Mouse (Mus musculus): ENCODE results near the gene Gm10803. TPM values are rescaled to one million over a fixed set of nuclear protein-coding genes. Genes with fewer than 3 reads are reported as not detected.
A peak's percentile ranks its signal among the peaks of the same experiment; 100 is the strongest.

Gm10803 gene
- polyA plus RNA-seq, 1 experiment = not detected

GRCm38 (mm10) chr2:93591706-93592105 is 31.3 kb downstream of the Gm10803 start:
- H3K27ac ChIP-seq (ENCODE audit: insufficient read depth, low read depth, low read length) = no peak overlapping the region
- 31% methylated on average over 2 of the region's 2 CpGs for WGBS
- H3K4me1 ChIP-seq (ENCODE audit: control insufficient read depth, insufficient read depth, low read length) = no peaks in the 10 kb centered on the region
- H3K27me3 ChIP-seq (replicated peaks; ENCODE audit: control insufficient read depth, insufficient read depth, low read length) = no peaks in the 10 kb centered on the region
- DNase-seq = no peak
- no peak for TF ChIP-seq POLR2A (IDR thresholded peaks at IDR 0.05; ENCODE audit: low read depth, low read length)
- no peak for TF ChIP-seq CTCF (conservative IDR thresholded peaks at IDR 0.05; ENCODE audit: insufficient read depth, insufficient read length, low read depth, low read length)
- H3K4me3 ChIP-seq (ENCODE audit: insufficient read depth, low read depth, low read length) = no peak overlapping the region
- no peaks in the 10 kb centered on the region for H3K36me3 ChIP-seq (ENCODE audit: control insufficient read depth, insufficient read depth, low read length)

DNA sequence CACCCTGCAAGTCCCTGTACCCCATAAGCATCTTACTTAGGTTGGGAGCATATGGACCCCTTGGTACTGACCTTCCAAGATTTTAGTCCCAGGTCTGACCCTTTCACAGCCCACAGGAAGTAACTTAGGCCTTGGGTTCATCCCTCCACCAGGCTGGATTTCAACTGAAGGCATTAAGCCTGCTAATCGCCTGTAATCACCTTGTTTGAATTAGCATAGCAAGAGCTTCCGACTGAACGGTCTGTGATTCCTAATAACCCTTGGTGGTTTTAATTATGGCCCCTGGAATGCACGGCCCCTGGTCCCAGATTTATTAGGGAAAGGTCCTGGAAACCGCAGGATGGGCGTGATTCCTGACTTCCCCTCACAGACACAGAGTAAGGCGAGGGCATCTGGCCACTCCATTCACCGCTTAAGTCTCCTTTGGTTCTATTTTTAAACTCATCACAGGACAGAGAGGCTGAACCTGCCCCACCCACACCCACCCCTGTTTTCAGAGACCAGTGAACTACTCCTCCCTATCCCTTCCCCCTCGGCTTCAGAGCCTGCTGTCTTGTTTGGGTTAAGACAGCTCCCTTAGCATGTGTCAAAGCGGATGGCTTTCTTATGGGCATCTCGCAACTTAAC is 31.9 kb downstream of the Gm10803 start:
- no peak overlapping the region for H3K4me3 ChIP-seq (ENCODE audit: insufficient read depth, low read depth, low read length)
- no peak for DNase-seq
- H3K36me3 ChIP-seq (ENCODE audit: control insufficient read depth, insufficient read depth, low read length) = no peaks in the 10 kb centered on the region
- no peaks in the 10 kb centered on the region for H3K27me3 ChIP-seq (replicated peaks; ENCODE audit: control insufficient read depth, insufficient read depth, low read length)
- TF ChIP-seq CTCF (conservative IDR thresholded peaks at IDR 0.05; ENCODE audit: insufficient read depth, insufficient read length, low read depth, low read length) (no peak), POLR2A (IDR thresholded peaks at IDR 0.05; ENCODE audit: low read depth, low read length) (no peak)
- H3K4me1 ChIP-seq (ENCODE audit: control insufficient read depth, insufficient read depth, low read length) = no peaks in the 10 kb centered on the region
- 27% methylated on average over 11 of the region's 11 CpGs for WGBS
- no peak overlapping the region for H3K27ac ChIP-seq (ENCODE audit: insufficient read depth, low read depth, low read length)

GRCm38 (mm10) chr2:93593121-93593520 is 32.8 kb downstream of the Gm10803 start:
- no peak for TF ChIP-seq CTCF (conservative IDR thresholded peaks at IDR 0.05; ENCODE audit: insufficient read depth, insufficient read length, low read depth, low read length)
- no peak for TF ChIP-seq POLR2A (IDR thresholded peaks at IDR 0.05; ENCODE audit: low read depth, low read length)
- H3K27me3 ChIP-seq (replicated peaks; ENCODE audit: control insufficient read depth, insufficient read depth, low read length) = no peaks in the 10 kb centered on the region
- no peaks in the 10 kb centered on the region for H3K36me3 ChIP-seq (ENCODE audit: control insufficient read depth, insufficient read depth, low read length)
- WGBS = 80% methylated on average over 10 of the region's 10 CpGs
- no peaks in the 10 kb centered on the region for H3K4me1 ChIP-seq (ENCODE audit: control insufficient read depth, insufficient read depth, low read length)
- H3K4me3 ChIP-seq (ENCODE audit: insufficient read depth, low read depth, low read length) = no peak overlapping the region
- no peak for DNase-seq
- H3K27ac ChIP-seq (ENCODE audit: insufficient read depth, low read depth, low read length) = no peak overlapping the region

DNA sequence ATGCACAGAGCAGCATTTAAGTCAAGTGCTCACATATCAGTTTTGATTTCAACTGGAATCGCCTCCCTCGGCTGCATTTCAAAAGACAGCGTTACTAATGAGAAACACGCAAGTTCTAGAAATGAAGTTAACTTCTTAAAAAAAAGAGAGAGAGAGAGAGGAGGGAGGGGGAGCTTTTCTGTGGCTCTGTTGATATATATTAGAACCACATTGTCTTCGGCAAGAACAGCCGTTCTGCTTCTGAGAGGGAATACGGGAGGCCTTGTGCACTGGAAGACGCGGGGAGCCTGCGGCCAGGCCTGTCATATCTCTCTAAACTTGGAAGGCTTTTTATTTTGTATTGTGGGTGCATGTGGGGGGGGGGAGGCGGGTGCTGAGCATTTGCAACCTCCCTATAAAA is 36.8 kb downstream of the Gm10803 start:
- Histone ChIP-seq H3K4me1 (ENCODE audit: control insufficient read depth, insufficient read depth, low read length) (no peaks in the 10 kb centered on the region), H3K27me3 (replicated peaks; ENCODE audit: control insufficient read depth, insufficient read depth, low read length) (no peaks in the 10 kb centered on the region), H3K4me3 (ENCODE audit: insufficient read depth, low read depth, low read length) (no peak overlapping the region), H3K27ac (ENCODE audit: insufficient read depth, low read depth, low read length) (no peak overlapping the region), H3K36me3 (ENCODE audit: control insufficient read depth, insufficient read depth, low read length) (no peaks in the 10 kb centered on the region)
- TF ChIP-seq POLR2A (IDR thresholded peaks at IDR 0.05; ENCODE audit: low read depth, low read length) (no peak), CTCF (conservative IDR thresholded peaks at IDR 0.05; ENCODE audit: insufficient read depth, insufficient read length, low read depth, low read length) (no peak)
- 70% methylated on average over 11 of the region's 11 CpGs for WGBS
- no peak for DNase-seq

GRCm38 (mm10) chr2:93599731-93600130 is 39.4 kb downstream of the Gm10803 start:
- DNase-seq = peak; percentile 26
- no peaks in the 10 kb centered on the region for H3K27me3 ChIP-seq (replicated peaks; ENCODE audit: control insufficient read depth, insufficient read depth, low read length)
- WGBS = 30% methylated on average over 9 of the region's 9 CpGs
- no peaks in the 10 kb centered on the region for H3K4me1 ChIP-seq (ENCODE audit: control insufficient read depth, insufficient read depth, low read length)
- H3K27ac ChIP-seq (ENCODE audit: insufficient read depth, low read depth, low read length) = no peak overlapping the region
- TF ChIP-seq POLR2A (IDR thresholded peaks at IDR 0.05; ENCODE audit: low read depth, low read length) (no peak), CTCF (conservative IDR thresholded peaks at IDR 0.05; ENCODE audit: insufficient read depth, insufficient read length, low read depth, low read length) (no peak)
- no peak overlapping the region for H3K4me3 ChIP-seq (ENCODE audit: insufficient read depth, low read depth, low read length)
- H3K36me3 ChIP-seq (ENCODE audit: control insufficient read depth, insufficient read depth, low read length) = no peaks in the 10 kb centered on the region

- no peaks in the 10 kb centered on the region for H3K27me3 ChIP-seq (replicated peaks; ENCODE audit: control insufficient read depth, insufficient read depth, low read length)
- WGBS = 91% methylated on average over 6 of the region's 6 CpGs
- no peak for DNase-seq
- no peaks in the 10 kb centered on the region for H3K4me1 ChIP-seq (ENCODE audit: control insufficient read depth, insufficient read depth, low read length)
- no peak overlapping the region for H3K27ac ChIP-seq (ENCODE audit: insufficient read depth, low read depth, low read length)
- H3K36me3 ChIP-seq (ENCODE audit: control insufficient read depth, insufficient read depth, low read length) = no peaks in the 10 kb centered on the region
- TF ChIP-seq CTCF (conservative IDR thresholded peaks at IDR 0.05; ENCODE audit: insufficient read depth, insufficient read length, low read depth, low read length) = no peak
- no peak overlapping the region for H3K4me3 ChIP-seq (ENCODE audit: insufficient read depth, low read depth, low read length)
These were observed 44.4 kb downstream of the Gm10803 start for GRCm38 (mm10) chr2:93604601-93605285.

- DNase-seq = no peak
- Histone ChIP-seq H3K27ac (ENCODE audit: insufficient read depth, low read depth, low read length) (no peak overlapping the region), H3K4me1 (ENCODE audit: control insufficient read depth, insufficient read depth, low read length) (no peaks in the 10 kb centered on the region), H3K36me3 (ENCODE audit: control insufficient read depth, insufficient read depth, low read length) (no peaks in the 10 kb centered on the region), H3K4me3 (ENCODE audit: insufficient read depth, low read depth, low read length) (no peak overlapping the region), H3K27me3 (replicated peaks; ENCODE audit: control insufficient read depth, insufficient read depth, low read length) (no peaks in the 10 kb centered on the region)
- 77% methylated on average over 3 of the region's 3 CpGs for WGBS
- TF ChIP-seq CTCF (conservative IDR thresholded peaks at IDR 0.05; ENCODE audit: insufficient read depth, insufficient read length, low read depth, low read length) (no peak), POLR2A (IDR thresholded peaks at IDR 0.05; ENCODE audit: low read depth, low read length) (no peak)
These were observed 48.4 kb downstream of the Gm10803 start for GRCm38 (mm10) chr2:93608800-93609199.
